ENCODE assay signal across 18 mouse cellular contexts in the genomic region with DNA sequence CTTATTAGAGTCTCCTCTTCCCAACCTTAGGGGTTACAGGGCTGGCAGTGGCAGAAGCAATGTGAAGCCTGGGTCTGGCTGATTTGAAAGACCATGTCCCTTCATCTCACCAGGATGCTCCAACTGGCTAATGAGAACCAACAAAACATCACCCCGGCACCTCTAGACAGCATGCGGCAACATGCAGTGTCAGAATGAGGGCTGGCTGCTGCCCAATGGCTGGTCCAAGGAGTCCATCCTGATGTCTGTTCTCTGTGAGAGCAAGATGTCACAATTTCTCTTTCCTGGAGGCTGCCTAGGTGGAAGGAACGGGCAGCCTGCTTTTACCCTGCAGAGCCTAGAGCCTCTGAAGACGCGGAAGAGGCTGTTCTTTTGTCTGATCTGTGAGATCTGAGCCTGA. TPM values are rescaled to one million over a fixed set of nuclear protein-coding genes. Genes with fewer than 3 reads are reported as not detected.
DNase-seq lines count a peak whose midpoint lies in the region; ATAC-seq and TF ChIP-seq lines count a peak whose summit lies in the region.
"Had no signal": no experiment of that assay in that cellular context is flagged by ENCODE, and none has a peak within 500 bp of the region (broad histone marks: within the 10 kb centered on the region; RNA-seq: fewer than 3 reads in every experiment).

No protein-coding gene starts in this region.

- H3K4me2 ChIP-seq in hindbrain, postnatal 0 days (ENCODE audit: low read depth, low read length), result no peak overlapping the region
- no peak overlapping the region for H3K4me2 ChIP-seq in midbrain, embryonic 13.5 days (replicated peaks)
- H3K4me2 ChIP-seq: heart, embryonic 12.5 days; liver, embryonic 13.5 days; lung, embryonic 15.5 days had no signal

- no peak overlapping the region for H3K9ac ChIP-seq in hindbrain, postnatal 0 days (replicated peaks; ENCODE audit: low read length)
- H3K9ac ChIP-seq in midbrain, embryonic 13.5 days (replicated peaks), result no peak overlapping the region; the same call in 1 of the 2 replicates
- H3K9ac ChIP-seq: liver, embryonic 13.5 days; lung, embryonic 15.5 days had no signal

- no peak for ATAC-seq in hindbrain, postnatal 0 days
- ATAC-seq in midbrain, embryonic 13.5 days, result no peak
- ATAC-seq: forebrain, embryonic 14.5 days; Patski had no signal

- peak overlapping the region; percentile 50 for H3K27ac ChIP-seq in hindbrain, embryonic 10.5 days
- H3K27ac ChIP-seq in hindbrain, postnatal 0 days, result no peak overlapping the region; the same call in 1 of the 2 replicates
- 0 out of 2 replicates have a peak overlapping the region, but pooled peaks have one; percentile 10 for H3K27ac ChIP-seq in midbrain, embryonic 13.5 days
- H3K27ac ChIP-seq: kidney, postnatal 0 days; liver, embryonic 13.5 days; lung, embryonic 15.5 days; macrophage had no signal

- TF ChIP-seq CTCF in hindbrain, postnatal 0 days (IDR thresholded peaks at IDR 0.05; ENCODE audit: low read depth), result no peak

- H3K9me3 ChIP-seq in hindbrain, embryonic 10.5 days, result no peaks in the 10 kb centered on the region
- no peaks in the 10 kb centered on the region for H3K9me3 ChIP-seq in hindbrain, postnatal 0 days (ENCODE audit: low read length)
- no peaks in the 10 kb centered on the region for H3K9me3 ChIP-seq in midbrain, embryonic 13.5 days
- H3K9me3 ChIP-seq: heart, embryonic 12.5 days; liver, embryonic 13.5 days; lung, embryonic 15.5 days had no signal

- 51% methylated on average over 5 of the region's 5 CpGs for WGBS in hindbrain, embryonic 10.5 days
- 37% methylated on average over 5 of the region's 5 CpGs for WGBS in hindbrain, postnatal 0 days
- WGBS in midbrain, embryonic 13.5 days, result 44% methylated on average over 5 of the region's 5 CpGs

- H3K4me3 ChIP-seq in hindbrain, embryonic 10.5 days, result no peak overlapping the region
- no peak overlapping the region for H3K4me3 ChIP-seq in hindbrain, postnatal 0 days (ENCODE audit: low read length)
- no peak overlapping the region for H3K4me3 ChIP-seq in midbrain, embryonic 13.5 days (replicated peaks)
- H3K4me3 ChIP-seq: heart, embryonic 12.5 days; liver, embryonic 13.5 days; lung, embryonic 15.5 days had no signal

- peaks cover 63% of the 10 kb centered on the region for H3K27me3 ChIP-seq in hindbrain, embryonic 10.5 days (ENCODE audit: insufficient read depth, poor library complexity, severe bottlenecking)
- no peaks in the 10 kb centered on the region for H3K27me3 ChIP-seq in hindbrain, postnatal 0 days (ENCODE audit: insufficient read depth, low read length)
- H3K27me3 ChIP-seq in midbrain, embryonic 13.5 days, result no peaks in the 10 kb centered on the region
- H3K27me3 ChIP-seq: heart, embryonic 12.5 days; Patski had no signal

- peaks cover 65% of the 10 kb centered on the region for H3K4me1 ChIP-seq in hindbrain, embryonic 10.5 days (replicated peaks)
- peaks cover 26% of the 10 kb centered on the region; the same call in 1 of the 2 replicates for H3K4me1 ChIP-seq in hindbrain, postnatal 0 days (ENCODE audit: insufficient read depth, low read length)
- H3K4me1 ChIP-seq in midbrain, embryonic 13.5 days (replicated peaks), result peaks cover 53% of the 10 kb centered on the region

- no peaks in the 10 kb centered on the region for H3K36me3 ChIP-seq in hindbrain, embryonic 10.5 days
- H3K36me3 ChIP-seq in hindbrain, postnatal 0 days (ENCODE audit: insufficient read depth, low read length), result no peaks in the 10 kb centered on the region
- H3K36me3 ChIP-seq in midbrain, embryonic 13.5 days, result no peaks in the 10 kb centered on the region
- H3K36me3 ChIP-seq: heart, embryonic 12.5 days; liver, embryonic 13.5 days; lung, embryonic 15.5 days had no signal

- DNase-seq in hindbrain, embryonic 10.5 days (ENCODE audit: low spot score), result no peak
- DNase-seq in hindbrain, postnatal 0 days (ENCODE audit: low spot score), result no peak
- DNase-seq in brain, adult 2 months (ENCODE audit: low read depth, low spot score), result peak; percentile 81
- peak; percentile 81 for DNase-seq in cerebellum, adult 9-10 months
- DNase-seq in thymus, postnatal 36 days, result no peak
- DNase-seq in T-cell, adult 2 months (ENCODE audit: low spot score), result no peak
- DNase-seq: adrenal gland, postnatal 25 days; embryo, embryonic 11 days; layer of hippocampus, postnatal 36 days; liver, embryonic 13.5 days; right cerebral cortex, postnatal 4 days had no signal

RNA-seq across cellular contexts. Expression of a gene that starts 46.6 kb away (rescaled TPM):
- polyA plus RNA-seq in hindbrain, embryonic 10.5 days (2016; fragmentation: Nextera tagmentation; extraction: Ambion mirVana), result 3.7 and 4.1 TPM in 2 replicates
- 36.1 and 40.5 TPM in 2 replicates for total RNA-seq in hindbrain, postnatal 0 days (2014; rRNA removed)
- 5.8 and 7.1 TPM in 2 replicates for polyA plus RNA-seq in hindbrain, postnatal 0 days (2015; fragmentation: Nextera tagmentation; extraction: Ambion mirVana)
- polyA plus RNA-seq in midbrain, embryonic 13.5 days (2015; fragmentation: Nextera tagmentation; extraction: Ambion mirVana), result 1.9 and 2.4 TPM in 2 replicates

Comparison
In these comparisons a context has a peak if more than half of its experiments do, and no peak if none do; other contexts are left out.
1. DNase-seq: peak in brain, adult 2 months (single experiment) and cerebellum, adult 9-10 months (single experiment); none in hindbrain, embryonic 10.5 days (single experiment), hindbrain, postnatal 0 days (single experiment), thymus, postnatal 36 days (0 of 2) and T-cell, adult 2 months (single experiment).